Mouse (Mus musculus) left cerebral cortex, adult 9 months (tissue): Measurements from ENCODE around the gene Mon1b.

ENCODE experiments used
- DNase-seq, 2 experiments: peaks; one replicate each; pipeline ENCODE4 v3.0.0; 2022; ENCODE audit warnings: low spot score in 2 of 2

Mon1b gene

DNA sequence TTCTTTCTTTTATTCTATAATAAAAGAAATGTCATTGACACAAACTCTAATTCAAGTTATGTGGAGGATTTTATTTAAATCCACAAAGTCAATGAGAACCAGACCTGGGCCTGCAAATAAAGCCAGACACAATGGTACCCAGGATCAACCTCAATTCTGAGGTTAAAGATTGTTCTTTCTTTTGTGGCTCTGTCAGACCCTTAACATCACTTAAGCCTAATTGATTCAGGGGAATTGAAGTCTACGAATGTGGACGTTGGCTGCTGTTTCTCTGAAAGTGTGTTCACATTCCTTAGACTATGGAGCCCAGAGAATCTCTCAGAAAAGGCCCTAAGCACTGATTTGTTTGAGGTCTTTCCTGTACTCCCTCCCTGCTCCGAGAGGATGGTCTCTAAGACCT, 37.9 kb downstream of the Mon1b start:
- DNase-seq, result no peak

DNA sequence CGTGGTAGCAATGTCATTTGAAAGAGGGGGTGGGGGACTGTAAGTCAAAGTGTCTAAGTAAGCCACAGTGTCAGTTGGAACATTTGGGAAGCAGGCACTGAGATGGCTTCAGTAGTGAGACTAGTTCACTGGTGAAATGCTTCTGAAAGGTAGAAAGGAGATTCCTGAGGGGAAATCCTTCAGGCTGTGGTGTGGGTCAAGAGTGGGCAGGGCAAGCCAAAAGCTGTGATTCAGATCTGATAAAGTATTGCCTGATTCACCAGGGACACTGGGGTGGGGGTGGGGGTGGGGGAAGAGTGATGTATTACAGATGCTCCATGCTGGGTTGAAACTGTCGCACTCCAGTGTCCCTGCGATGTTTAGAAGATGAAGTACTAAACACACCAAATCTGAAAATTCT, 39.2 kb downstream of the Mon1b start:
- DNase-seq, result no peak

DNA sequence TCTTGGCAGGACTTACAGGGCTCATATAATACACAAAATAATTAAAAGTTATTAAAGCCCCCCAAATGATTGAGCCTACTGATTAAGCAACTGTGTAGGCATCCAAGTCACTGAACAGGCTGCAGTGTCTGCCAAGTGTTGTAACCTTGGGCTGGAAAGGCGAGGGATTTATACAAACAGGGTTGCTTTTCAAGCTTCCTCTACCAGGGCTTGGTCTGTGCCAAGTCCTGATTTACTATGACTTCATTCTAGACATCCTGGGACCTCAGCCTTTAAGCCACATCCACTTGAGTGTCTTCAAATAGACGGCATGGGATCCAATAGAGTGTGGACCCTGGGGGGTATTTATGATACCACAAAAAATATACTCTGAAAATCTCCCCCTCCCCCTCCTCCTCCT, 39.9 kb downstream of the Mon1b start:
- no peak for DNase-seq

- no peak for DNase-seq
These were observed 41.4 kb downstream of the Mon1b start for GRCm38 (mm10) chr8:113676811-113677210.

DNA sequence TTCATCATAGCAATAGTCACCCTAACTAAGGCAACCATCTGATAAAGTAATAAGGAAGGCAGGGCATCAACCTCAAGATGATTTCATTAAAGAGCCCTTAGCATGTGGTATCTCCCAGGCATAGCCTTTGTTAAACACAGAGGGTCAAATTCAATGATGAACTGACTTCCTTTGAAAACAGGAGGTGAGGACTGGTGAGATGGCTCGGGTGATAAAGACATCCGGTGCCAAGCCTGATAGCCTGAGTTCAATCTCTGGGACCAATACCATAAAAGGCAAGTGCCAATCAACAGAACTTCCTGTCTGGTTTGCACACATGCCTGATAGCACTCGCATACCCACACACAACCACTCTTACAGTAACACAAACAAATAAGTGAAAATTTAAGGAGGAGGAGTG, 44.0 kb downstream of the Mon1b start:
- no peak for DNase-seq

- no peak for DNase-seq
These were observed 52.6 kb downstream of the Mon1b start for GRCm38 (mm10) chr8:113687889-113688542.

DNA sequence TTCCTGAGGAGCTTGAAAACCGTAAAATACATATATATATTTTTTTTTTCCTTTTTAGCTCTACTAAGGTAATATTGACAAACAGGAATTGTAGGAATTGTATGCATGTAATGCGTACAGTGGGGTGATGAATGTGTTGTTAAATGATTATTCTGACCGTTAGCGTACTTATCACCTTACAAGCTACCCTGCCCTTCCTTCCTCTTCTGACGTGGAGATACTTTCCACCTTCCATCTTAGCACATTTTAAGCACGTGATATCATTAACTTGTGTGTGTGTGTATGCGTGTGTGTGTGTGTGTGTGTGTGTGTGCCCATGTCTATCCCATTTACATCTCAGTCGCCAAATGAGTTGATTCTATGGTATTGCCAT, 53.1 kb downstream of the Mon1b start:
- no peak for DNase-seq

DNA sequence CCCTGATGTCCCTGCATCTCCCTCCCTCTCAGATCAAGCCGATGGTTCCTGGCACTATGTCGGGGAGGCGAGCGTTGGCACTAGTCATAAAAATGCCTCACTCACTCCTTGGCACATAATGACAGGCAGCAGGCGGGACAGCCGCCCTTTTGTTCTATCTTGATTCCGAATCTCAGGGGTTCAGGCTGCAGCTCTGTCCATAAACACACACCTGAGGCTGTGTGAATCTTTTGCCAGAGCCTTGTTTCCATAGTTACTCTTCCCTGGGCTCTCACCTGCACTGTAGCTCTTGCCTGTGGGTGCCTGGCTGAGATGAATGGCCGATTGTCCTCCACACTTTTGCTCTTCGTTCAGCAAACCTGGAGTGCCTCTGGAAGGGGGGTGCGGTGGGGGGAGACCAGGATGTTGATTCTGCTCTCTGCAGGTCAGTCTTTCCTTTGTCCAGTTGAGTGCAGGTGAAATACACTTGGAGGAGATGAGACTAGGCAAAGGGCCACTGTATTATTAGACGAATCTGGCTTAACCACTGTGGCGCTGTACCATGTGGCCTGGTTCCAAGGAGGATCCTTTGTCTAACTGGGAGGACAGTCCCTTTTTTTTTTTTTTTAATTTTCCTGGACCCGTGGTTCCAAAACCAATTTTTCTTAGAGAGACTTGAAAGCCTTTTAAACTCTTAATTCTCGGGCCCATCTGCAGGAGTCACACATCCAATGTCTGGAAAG, 56.4 kb downstream of the Mon1b start:
- DNase-seq, result no peak
